Mouse (Mus musculus) bone marrow macrophage, adult 2 months (primary cell): ENCODE data around the gene Creb5. TPM values are rescaled to one million over a fixed set of nuclear protein-coding genes. Genes with fewer than 3 reads are reported as not detected.

Experiments used
- H3K27ac ChIP-seq: 2 replicates; pipeline ENCODE4 v1.5.1; 2012; ENCODE audit warnings: low read depth, low read length; ENCODE audit not compliant: insufficient read depth
- H3K4me1 ChIP-seq: 2 replicates; pipeline ENCODE4 v1.6.1; 2012; ENCODE audit warnings: low read length; ENCODE audit not compliant: control insufficient read depth, insufficient read depth
- H3K4me3 ChIP-seq: 2 replicates; pipeline ENCODE4 v1.5.1; 2012; ENCODE audit warnings: mild to moderate bottlenecking, low read length, moderate library complexity; ENCODE audit not compliant: insufficient read depth
- CTCF ChIP-seq: IDR thresholded peaks from 2 replicates; pipeline ENCODE4 v1.5.1; 2012; ENCODE audit warnings: low read depth, mild to moderate bottlenecking, low read length, moderate library complexity
- POLR2A ChIP-seq: IDR thresholded peaks from 2 replicates; pipeline ENCODE4 v1.6.1; 2012; ENCODE audit warnings: mild to moderate bottlenecking, low read depth, low read length, borderline replicate concordance
- polyA plus RNA-seq: library from polyadenylated mRNA; stranded (reverse); fragments of >200 nt; gene quantifications from 2 replicates; pipeline ENCODE4 v1.2.4, GENCODE M21; 2012; ENCODE audit not compliant: missing spikeins, insufficient read depth, insufficient read length

Gene Creb5
- polyA plus RNA-seq, 1 experiment: 26.2 TPM

DNA sequence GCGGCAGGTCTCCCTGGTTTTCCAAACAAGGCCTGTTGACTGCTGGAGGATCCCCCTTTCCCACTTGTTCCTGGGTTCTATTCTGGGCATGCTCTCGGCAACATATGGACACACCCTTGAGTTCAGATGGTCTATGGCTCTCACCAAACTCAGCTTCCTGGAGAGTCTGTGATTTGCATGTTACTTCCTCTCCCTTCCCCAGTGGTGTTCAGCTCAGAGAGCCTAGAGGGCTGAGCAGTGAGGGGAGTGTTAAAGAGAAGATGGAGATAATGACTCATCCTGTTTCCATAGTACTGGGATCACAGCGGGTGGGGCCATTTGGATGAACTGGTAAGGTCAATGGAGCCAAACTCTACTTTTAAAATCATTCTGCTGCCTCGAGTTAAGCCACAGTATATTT, 168.4 kb downstream of the Creb5 start:
- H3K4me1 ChIP-seq: peaks cover 45% of the 10 kb centered on the region
- no peak overlapping the region for H3K4me3 ChIP-seq
- TF ChIP-seq CTCF (no peak), POLR2A (no peak)
- peak overlapping the region; percentile 27 for H3K27ac ChIP-seq

DNA sequence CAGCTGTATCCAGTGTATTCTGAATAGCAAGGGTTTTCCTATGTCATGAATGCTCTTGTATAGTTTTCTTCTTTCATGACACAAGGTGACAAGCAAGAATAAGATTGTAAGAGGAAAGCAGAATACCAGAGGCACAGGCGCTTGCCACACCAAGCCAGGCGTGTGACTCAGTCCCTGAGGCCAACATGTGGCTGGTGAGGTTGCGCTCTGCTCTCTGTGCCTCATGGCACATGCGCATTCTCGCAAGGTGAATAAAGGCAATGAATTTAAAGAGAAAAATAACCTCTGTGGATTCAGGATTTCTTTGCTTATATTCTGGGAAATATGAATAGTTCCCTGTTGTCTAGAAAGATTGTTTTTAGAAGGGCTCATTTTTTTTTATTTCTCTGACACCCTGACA, 169.0 kb downstream of the Creb5 start:
- Histone ChIP-seq H3K4me1 (peaks cover 50% of the 10 kb centered on the region), H3K4me3 (no peak overlapping the region), H3K27ac (no peak overlapping the region)
- TF ChIP-seq CTCF (no peak), POLR2A (no peak)

DNA sequence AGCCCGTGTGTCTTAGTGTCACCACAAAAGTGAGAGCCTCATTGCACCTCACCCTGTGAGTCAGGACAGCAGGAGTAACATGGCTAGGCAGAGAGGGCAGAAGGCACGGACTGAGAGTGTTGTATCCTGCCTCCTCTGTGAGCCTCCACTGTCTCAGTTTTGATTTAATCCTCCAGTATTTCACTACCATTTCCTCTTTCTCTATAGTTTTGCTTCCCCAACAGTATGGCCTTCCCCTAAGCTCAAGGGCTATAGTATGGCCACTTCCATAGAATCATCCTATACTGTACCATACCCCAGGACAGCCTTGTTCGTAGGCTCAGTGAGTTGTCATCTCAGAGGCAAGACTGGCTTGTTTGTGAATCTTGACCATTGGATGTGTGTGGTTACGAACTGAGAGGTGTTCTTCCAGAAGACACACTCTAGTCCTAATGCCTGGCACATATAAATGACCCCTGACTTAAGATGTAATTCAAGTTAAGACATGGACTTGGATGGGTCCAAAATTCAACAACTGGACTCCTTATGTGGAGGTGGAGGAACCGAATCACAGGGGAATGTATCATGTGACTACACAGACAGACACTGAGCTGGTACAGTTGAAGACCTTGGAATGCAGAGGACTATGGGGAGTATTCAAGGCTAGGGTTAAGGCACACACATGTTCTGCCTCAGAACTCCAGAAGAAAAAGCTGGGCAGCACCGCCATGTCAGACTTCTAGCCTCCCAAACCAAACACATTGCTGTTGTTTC, 173.1 kb downstream of the Creb5 start:
- Histone ChIP-seq H3K4me3 (no peak overlapping the region), H3K4me1 (peaks cover 51% of the 10 kb centered on the region), H3K27ac (peak overlapping the region; percentile 53; the same call in 1 of the 2 replicates)
- TF ChIP-seq POLR2A: no peak
- no peak for TF ChIP-seq CTCF

DNA sequence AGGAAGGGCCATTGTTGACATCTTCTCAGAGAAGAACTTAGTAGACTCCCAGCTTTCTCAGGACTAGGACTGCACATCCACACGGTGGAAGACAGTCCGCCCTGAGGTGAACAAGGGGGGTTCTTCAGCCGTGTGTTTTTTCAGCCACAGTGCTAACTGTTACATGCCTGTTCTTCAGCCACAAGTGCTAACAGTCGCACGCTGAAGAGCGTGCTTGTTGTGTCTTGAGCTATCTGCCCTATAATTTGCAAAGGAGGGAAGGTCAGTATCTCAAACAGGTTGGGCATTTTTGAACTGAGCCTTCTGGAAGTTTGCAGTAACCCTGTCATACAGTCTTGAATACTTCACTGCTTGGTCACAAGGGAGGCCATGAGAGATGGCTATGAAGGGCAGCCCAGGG, 174.0 kb downstream of the Creb5 start:
- H3K27ac ChIP-seq: no peak overlapping the region
- H3K4me3 ChIP-seq: no peak overlapping the region
- H3K4me1 ChIP-seq: peaks cover 45% of the 10 kb centered on the region
- TF ChIP-seq POLR2A: no peak
- TF ChIP-seq CTCF: no peak

DNA sequence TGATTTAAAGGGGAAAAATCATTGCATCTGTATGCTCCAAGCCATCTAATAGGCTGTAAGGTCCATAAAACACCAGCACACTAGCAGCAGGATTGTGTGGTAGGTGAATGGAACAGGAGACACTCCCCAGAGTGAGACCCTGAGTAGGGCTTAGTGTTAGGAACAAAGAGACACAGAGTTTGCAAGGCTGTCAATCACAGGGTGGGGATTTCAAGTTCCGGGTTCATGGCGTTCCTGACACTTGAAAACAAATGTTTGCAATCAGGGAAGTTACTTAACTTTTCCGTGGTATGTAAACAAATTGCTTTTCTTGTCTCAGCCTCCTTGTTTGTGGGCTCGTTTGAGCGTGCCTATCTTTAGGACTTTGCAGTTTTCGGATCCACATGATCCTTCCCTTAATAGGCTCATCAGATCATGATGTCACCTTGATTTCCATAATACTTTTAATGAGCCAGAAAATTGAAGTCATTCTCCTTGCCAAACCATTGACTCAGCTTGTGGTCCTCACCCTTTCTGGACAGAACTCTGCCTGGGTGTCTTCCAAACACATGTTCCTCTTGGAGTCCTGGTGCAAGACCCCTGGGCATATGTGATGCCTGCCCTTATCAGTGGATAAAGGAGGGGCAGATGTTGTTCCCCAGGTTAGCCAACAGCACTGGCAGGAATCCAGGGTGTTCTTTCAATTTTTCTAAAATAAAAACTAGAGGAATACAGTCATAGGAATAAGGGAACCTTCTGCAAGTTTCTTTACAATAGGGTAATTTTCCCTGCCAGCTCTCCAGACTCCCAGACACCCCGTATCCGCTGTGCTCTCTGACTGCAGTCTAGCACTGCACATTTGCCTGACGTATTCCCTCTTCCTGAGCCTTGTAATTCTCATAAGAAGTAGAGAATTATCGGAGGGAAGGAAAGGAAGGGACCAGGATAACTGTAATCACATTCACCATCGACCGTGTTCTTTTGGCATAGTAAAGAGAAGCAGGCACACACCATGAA, 175.0 kb downstream of the Creb5 start:
- TF ChIP-seq POLR2A: no peak
- TF ChIP-seq CTCF: no peak
- Histone ChIP-seq H3K27ac (peak overlapping the region; percentile 19; the same call in 1 of the 2 replicates), H3K4me1 (peaks cover 41% of the 10 kb centered on the region), H3K4me3 (no peak overlapping the region)

DNA sequence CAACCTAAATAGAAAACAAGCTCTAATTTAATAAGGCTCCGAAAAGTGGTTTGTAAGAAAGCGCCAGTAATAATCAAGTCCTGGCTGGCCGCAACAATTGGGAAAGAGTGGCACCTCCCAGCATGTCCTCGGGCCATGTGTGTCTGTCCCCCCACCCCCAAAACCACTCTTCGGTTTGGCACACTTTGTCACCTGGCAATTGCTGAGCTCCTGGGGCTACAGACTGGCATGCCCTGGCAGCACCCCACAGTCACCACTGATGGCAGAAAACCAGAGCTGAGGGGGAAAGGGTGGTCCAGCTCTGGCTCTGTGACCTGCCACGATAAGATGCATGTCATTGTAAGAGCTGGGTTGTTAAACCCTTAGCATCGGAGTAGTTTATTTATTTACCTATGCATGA, 175.7 kb downstream of the Creb5 start:
- H3K4me1 ChIP-seq: peaks cover 38% of the 10 kb centered on the region
- no peak overlapping the region for H3K4me3 ChIP-seq
- no peak overlapping the region for H3K27ac ChIP-seq
- no peak for TF ChIP-seq POLR2A
- no peak for TF ChIP-seq CTCF

DNA sequence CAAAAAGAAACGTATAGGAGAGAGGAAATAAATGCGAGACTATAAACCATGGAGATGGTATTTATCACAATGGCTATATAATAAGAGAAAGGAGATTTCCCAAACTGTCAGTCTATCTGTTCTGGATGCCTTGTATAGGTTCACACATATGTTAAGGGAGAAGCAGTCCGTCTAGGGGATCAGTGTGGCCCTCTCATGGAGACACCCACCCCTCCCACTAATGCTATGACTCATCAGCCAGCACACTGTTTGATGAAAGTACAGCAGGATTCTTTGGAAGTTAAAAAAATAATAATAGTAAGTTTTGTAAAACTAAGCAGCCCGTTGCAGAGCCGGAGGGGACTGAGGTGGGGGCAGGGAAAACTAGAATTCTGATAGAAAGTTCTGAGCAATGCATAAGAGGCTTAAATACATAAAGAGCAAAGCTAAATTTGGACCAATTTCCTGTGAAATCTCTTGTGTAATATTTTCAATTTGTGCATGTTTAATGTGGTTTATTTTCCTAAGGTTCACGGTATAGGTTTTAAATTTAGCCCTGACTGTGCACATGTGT, 176.3 kb downstream of the Creb5 start:
- peaks cover 37% of the 10 kb centered on the region for H3K4me1 ChIP-seq
- no peak overlapping the region for H3K27ac ChIP-seq
- no peak overlapping the region for H3K4me3 ChIP-seq
- no peak for TF ChIP-seq CTCF
- TF ChIP-seq POLR2A: no peak

DNA sequence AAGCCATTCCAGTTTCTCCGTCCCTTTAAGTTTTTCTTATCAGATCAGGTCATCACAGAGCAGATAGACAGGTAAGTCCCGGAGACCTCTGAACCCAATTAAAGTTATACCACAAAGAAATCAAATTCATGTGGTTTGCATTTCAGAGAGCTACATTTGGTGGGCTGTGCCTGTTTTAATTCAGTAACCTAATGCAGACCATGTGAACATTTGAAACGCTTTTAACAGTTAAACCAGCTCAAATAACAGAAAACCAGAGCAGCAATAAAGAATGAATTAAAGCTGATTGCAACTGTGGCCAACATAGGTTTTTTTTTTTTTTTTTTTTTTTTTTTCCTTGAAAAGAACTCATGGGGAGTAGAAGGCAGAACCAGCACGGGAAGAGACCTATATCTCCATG, 182.1 kb downstream of the Creb5 start:
- no peak overlapping the region for H3K27ac ChIP-seq
- H3K4me1 ChIP-seq: no peaks in the 10 kb centered on the region
- TF ChIP-seq CTCF: no peak
- no peak for TF ChIP-seq POLR2A
- H3K4me3 ChIP-seq: no peak overlapping the region

DNA sequence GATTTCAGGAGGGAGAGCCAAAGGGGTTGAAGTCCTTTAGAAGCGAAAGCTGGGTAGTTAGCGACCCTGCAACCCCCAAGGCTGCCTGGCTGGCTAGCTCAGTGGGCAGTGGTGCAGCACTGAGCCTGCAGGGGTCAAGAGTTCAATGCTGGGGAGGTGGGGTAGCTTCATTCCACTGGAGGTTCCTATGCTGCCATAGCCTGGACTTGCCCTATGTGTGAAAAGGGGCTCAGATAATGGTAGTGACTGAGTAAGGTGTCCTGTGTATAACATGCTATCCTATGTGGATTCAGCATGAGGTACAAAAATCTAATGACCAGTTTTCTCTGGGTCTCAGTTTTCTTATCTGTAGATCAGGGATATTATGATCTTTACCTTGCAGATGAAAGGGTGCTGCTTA, 182.6 kb downstream of the Creb5 start:
- Histone ChIP-seq H3K4me1 (no peaks in the 10 kb centered on the region), H3K27ac (no peak overlapping the region), H3K4me3 (no peak overlapping the region)
- TF ChIP-seq POLR2A (no peak), CTCF (no peak)
